Mouse (Mus musculus) megakaryocyte, embryonic 14.5 days (primary cell): ENCODE data around the gene Pold3.

Experiments
- FLI1 ChIP-seq: IDR thresholded peaks from 2 replicates; pipeline ENCODE4 v1.6.1; 2012; ENCODE audit warnings: low read length, inconsistent platforms, mixed read lengths
- GATA1 ChIP-seq: IDR thresholded peaks from 3 replicates; pipeline ENCODE4 v1.6.1; 2012; ENCODE audit warnings: mixed read lengths, low read length, inconsistent platforms, borderline replicate concordance

DNA sequence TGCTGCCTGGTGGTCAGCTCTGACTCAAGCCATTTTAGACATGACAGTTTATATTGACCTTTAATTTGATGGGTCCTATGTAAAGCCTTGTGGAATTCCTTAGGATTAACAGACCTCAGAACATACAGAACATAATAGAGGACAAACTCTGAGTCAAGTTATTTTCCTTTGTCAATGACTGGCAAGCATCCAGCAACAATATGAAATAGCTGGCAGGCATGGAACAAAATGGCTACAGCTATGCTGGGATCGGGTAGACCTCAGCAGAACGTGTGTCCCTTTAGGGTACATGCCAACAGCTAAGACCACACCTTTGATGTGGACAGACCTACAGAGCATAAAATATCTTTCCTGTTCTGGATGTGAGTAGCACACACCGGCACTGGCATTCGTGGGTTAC, 42.1 kb upstream of the Pold3 start:
- TF ChIP-seq GATA1: no peak
- TF ChIP-seq FLI1: no peak
